Mouse (Mus musculus): ENCODE results near the gene Crlf2.
A peak's percentile ranks its signal among the peaks of the same experiment; 100 is the strongest.

Gene Crlf2

DNA sequence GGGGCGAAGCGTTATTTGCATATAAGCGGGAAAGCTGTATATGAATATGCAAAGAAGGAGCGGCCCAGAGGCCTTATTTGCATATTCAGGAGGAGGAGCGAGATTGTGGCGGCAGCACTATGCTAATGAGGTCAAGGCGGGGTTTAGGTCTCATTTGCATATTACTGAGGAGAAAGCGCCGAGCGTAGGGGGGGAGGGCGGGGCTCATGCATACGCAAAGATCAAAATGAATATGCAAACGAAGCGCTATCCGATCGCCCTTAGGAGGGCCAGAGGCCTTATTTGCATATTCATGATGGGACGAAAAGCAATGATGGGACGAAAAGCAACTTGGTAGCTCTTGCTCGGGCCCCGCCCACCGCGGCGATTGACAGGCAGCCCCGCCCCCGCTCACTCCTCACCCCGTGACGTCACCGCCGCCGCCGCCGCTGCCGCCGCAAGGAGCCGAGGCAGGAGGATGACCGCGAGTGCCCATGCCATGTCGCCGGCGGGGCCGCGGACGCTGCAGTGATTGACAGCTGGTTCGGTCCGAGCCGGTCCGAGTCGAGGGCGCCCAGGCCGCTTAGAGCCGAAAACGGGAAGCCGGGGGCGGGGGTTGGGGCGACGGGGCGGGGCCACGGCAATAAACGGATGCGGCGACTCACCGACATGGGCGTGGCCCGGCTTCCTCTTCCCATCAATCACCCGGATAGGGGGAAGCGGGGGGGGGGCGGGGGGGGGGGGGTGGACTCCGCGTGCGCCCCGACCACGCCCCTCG lies at the start of gene Crlf2:
Crlf2 (minus strand) TSS at position 590 of the 757 bp plus-strand sequence.
- ATAC-seq (ENCODE audit: insufficient number of reproducible peaks, low FRiP score, low TSS enrichment) = peak; percentile 42

DNA sequence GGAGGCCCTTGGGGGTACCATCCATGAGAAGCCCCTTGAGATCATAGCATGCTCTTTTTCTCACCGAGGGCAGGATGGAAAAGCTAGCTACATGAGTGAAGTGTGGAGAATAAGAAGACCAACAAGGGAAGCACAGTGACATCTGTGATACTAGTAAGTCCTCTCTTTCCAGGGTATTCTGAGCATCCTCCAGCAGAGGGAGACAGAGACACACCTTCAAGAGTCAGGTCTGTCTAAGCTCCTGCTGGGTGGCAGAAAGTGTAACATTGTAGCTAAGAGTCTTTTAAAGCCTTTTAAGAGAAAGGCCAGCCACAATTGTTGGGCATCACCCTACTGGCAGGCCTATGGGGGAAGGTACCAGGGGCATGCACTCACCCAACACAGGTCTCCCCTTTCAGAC lies 43.8 kb upstream of the Crlf2 start:
- no peak for ATAC-seq (ENCODE audit: insufficient number of reproducible peaks, low FRiP score, low TSS enrichment)

DNA sequence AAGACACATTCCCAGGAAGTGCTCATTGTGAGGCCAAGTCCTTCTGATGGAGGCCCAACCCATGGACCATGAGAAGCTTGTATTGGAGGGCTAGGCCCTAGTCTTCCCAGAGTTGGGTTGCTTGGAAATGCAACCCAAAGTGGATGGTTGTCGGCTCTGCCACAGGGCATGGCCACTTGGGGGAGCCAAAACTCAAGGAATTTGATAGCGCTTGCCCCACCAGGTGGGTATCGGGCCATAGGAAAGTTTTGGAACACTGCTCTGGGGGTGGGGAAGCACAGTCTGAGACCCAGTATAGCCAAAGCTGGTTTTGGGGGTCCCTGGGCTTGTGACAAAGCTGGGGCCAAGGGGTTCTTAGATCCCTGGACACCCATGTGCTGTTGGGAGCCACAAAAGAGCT lies 42.3 kb upstream of the Crlf2 start:
- ATAC-seq (ENCODE audit: insufficient number of reproducible peaks, low FRiP score, low TSS enrichment) = no peak

DNA sequence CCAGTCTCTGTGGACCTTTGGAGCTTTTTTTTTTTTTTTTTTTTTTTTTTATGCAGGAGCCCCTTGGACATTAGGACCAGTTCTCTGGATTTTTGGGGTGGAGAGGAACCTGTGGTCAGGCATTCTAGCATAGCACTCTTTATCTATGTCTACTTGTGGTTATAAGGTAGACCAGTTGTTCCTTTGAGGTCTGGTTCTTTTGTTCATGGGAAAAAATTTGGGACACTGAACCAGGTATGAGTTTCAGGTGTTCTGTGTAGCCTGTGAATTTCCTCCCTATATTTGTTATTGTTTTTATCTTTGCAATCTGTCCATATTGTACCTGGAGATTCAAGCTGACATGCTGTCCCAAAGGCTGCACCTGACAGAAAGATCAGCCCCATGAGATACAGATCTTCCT lies 40.1 kb upstream of the Crlf2 start:
- ATAC-seq (ENCODE audit: insufficient number of reproducible peaks, low FRiP score, low TSS enrichment) = no peak

DNA sequence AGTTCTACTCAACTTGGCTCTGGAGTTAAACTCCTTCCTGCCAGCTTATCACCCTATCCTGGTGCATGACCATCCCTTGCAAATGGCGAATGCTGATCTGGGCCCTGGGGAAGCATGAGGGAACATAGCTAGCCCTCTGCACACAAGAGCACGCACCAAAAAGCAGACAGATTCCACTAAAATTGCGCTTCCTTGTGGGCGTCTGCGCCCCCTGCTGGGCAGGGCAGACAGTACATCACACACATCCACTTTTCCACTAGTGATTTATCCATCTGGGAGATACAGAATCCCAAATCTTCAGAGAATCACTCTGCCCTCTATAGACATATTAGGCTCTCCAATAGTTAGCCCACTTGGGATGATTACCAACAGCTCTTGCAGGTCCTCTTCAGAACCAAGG lies 37.9 kb upstream of the Crlf2 start:
- no peak for ATAC-seq (ENCODE audit: insufficient number of reproducible peaks, low FRiP score, low TSS enrichment)

DNA sequence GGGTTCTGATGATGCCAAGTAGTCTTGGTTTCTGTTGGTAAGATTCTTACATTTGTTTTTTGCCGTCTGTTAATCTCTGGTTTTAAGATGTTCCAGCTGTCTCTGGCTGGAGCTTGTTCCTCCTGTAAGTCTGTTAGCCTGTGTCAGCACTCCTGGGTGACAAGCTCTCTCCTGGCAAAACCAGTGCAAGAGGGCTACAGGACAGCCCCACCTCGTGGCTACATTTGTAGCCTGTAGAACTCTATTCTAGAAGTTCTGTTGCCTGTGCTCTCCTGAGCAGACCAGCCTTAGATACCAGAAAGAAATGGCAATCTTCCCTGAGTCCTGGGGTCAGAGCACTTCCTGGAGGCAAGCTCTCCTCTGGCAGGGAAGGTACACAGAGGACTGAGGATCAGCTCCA lies 4.0 kb upstream of the Crlf2 start:
- no peak for ATAC-seq (ENCODE audit: insufficient number of reproducible peaks, low FRiP score, low TSS enrichment)

DNA sequence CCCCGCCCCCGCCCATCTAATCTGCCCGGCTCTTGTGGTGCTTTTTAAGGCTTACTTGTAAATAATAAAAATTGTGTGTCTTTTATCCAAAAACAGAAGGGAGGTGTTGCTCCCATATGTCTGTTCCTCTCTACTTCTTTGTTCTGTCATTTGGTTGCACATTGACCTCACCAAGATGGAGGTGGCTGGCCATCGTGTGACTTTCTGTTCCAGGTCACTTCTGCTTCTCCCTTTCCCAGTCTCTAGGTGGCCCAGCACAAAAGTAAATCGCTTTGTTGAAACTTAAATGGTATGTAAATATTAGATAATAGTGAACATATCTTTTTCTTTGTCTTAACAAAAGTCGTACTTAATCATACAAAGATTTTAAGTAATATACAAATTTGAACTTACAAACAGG lies 398 bp upstream of the Crlf2 start:
- ATAC-seq (ENCODE audit: insufficient number of reproducible peaks, low FRiP score, low TSS enrichment) = no peak

DNA sequence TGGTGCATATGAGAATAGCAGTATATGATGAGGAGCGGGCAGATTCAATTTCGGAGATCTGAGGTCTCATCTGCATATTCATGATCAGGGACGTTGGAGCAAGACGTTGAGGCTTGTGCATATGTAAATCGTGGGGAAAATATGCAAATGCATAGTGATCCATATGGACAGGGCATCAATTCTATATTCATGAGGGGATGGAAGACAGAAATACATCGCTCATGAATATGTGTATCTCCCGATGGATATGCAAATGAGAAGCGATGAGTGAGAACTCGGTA lies 730 bp downstream of the Crlf2 start:
- ATAC-seq (ENCODE audit: insufficient number of reproducible peaks, low FRiP score, low TSS enrichment) = peak; percentile 56; the same call in 1 of the 2 replicates

DNA sequence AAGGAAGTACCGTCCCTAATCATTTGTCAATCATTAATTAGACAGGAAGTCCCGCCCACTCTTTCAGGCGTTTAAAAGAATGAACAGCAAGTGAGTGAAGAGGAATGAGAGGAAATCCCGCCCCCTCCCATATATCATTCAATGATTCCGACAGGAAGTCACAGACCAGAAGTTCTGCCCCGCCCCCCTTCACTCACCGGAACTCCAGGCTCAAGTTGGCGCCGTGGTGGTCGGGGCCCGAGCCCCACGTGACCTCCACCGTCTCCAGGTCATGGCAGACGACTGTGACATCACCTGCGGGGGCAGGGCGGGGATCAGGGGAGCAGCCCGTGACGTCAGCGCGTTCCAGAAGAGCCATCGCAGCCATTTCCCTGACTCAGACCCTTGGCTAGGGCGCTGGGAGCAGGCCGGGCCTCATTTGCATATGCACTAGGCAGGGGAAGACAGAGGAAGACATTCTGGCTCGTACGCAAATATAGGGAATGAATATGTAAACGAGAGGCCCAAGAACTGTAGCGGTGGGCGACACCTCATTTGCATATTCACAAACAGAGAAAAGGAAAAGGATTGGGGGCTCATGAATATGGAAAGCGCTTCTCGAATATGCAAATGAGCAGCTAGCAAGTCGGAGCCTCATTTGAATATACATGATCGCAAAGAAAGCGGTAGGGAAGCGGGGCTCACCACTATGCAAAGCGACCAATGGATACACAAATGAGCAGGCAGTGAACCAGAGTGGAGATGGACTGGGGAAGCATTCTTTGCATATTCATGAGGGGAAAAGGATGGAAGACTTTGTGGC lies 1.3 kb downstream of the Crlf2 start:
- ATAC-seq (ENCODE audit: insufficient number of reproducible peaks, low FRiP score, low TSS enrichment) = peak; percentile 62

DNA sequence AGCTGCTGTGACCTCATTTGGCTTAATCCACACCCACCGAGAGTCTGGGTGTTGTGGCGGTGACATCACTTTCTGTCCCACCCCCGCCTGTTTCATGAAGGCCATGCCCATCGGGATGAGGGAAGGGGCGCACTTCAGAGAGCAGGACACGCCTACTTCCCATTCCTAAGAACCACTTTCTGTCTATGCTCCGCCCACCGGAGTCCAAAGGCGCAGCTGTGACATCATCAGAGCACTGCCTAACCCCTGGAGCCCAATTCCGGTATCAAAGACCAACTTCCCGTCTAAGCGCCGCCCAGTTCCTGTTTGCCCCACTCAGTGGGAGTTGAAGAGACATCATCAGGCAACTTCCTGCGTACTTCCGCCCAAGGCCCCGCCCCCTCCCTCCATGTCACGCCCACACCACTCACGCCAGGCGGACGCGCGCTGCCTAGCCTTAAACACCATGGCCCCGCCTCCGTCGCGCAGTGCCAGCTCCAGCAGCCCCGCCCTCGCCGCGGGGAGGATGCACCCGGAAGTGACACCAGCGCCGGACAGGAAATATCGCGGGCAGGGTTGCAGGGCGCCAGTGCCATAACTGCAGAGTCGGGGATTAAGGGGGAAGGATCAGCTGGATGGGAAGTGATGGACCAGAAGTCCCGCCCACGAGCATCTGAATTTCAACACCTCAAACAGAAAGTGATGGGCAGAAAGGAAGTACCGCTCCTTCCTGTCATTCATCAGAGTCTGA lies 2.0 kb downstream of the Crlf2 start:
- ATAC-seq (ENCODE audit: insufficient number of reproducible peaks, low FRiP score, low TSS enrichment) = peak; percentile 53

DNA sequence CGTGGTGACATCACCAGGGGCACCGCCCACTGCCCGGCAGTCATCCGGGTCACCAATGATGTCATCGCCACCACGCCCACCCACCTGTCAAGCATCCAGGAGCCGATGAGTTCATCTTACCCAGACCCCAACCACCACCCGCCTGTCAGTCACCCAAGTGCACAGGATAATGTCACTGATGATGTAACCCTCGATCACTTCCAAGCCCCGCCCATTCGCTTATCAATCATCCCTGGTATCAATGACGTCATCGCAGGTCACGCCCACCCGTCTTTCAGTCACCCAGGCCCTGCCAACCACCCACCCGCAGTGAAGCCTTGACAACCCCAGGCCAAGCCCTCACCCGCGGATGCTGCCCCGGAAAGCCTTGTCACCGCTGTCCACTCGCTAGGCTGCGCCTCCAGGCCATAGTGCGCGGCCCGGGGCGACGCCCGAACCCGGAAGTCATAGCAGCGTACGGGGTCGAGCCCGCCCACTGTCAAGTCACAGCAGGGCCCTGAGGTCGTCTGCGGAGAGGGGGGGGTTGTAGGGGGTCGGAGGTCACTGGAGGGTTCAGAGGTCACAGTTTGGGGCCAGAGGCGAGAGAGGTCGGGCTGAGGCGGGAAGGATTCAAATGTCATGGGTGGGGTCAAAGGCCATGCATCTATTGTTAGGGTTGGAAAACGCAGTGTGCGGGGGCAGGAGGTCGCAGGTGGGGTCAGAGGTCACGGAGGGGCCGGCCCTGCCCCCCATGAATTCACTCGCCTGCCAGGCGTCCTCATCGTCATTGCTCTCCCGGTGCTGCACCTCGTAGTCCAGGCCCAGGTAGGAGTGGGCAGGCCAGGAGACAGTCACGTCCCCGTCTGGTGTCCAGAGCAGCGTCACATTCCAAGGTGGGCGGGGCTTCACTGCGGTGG lies 2.9 kb downstream of the Crlf2 start:
- ATAC-seq (ENCODE audit: insufficient number of reproducible peaks, low FRiP score, low TSS enrichment) = no peak

DNA sequence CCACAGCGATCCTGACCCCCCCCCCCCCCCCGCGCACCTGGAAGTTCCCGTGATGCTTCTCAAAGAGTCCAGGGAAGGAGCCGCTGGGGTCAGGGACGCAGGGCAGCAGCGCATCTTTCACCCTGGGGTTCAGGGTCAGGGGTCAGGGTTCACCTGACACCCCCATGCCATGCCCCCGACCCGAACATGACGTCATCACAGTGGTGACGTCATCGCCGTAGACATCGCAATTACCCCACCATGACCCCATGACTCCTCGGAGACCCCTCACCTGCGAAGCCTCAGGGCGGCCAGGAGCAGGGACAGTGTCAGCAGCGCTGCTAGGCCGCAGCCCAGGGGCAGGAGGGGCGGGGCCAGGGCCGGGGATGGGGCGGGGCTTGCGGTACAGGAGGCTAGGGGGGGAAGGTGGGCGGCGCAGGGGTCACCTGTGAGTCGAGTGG lies 3.5 kb downstream of the Crlf2 start:
- no peak for ATAC-seq (ENCODE audit: insufficient number of reproducible peaks, low FRiP score, low TSS enrichment)

DNA sequence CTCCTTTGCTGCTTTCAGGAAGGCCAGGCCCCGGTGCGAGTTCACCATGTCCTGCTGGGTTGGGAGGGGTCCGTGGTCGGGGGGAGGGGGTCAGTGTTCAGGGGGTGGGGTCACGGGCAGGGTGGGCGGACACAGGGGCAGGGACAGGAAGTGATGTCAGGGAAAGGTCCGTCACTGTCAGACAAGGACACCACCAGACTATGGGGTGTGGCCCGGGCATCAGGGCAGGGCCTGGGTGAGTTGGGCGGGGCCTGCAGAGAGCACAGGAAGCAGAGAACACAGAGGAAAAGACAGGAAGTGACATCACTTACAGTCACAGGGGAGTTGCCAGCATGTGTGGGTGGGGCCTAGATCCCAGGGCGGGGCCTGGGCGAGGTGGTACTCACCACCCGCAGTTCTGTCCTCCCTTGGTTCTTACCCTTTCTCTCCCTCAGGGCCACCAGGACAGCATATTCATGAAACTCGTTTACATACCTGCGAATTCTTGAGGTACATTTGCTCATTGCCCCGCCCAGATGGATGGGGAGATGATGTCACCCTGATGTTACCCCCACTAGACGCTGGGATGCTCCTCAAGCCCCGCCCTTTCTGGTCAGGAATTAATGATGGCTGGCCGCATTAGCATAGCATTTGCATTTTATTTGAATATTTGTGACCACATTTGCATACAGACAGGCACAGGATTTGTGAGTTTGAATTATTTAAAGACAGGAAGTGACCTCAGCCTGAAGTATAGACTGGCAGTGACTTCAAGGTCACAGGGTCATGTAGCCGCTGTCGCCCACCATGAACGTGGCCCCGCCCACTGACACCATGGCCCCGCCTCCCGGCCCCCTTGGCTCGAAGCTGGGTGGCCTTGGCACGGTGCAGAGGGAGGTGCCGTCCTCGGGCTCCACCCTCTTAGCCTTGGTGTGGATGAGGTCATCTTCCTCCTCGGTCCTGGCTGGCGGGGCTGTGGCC lies 4.4 kb downstream of the Crlf2 start:
- no peak for ATAC-seq (ENCODE audit: insufficient number of reproducible peaks, low FRiP score, low TSS enrichment)

DNA sequence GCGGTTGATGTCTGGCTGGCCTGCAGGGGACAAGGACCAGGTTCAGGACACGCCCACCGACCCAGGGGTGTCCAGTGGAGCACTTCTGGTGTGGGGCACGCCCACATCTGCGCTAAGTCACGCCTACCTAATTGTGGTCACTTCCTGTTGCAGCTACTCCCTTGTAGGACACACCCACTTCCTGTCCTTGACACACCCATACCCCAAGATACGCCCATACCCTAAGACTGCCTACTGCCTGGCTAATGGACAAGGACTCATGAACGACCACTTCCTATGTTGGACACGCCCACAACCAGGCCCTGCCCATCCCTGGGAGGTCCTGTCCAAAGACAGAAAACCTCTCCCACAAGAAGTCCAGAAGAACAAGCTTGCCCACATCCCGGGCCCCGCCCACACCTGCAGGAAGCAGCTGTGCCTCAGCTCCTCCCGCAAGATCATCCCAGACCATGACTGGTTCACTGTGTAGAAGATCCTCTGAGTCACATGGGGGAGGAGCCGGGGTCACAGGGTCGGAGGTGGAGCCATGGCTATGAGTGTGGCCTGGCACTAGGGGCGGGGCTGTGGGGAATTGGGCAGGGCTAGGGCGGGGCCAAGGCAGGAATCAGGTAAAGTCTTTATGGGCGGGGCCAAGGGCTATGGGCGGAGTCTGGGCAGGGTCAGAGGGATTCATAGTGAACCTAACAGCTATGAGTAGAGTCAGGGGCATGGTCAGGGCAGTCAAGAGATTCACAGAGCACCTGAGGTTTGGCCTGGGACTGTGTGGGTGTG lies 5.4 kb downstream of the Crlf2 start:
- ATAC-seq (ENCODE audit: insufficient number of reproducible peaks, low FRiP score, low TSS enrichment) = no peak

DNA sequence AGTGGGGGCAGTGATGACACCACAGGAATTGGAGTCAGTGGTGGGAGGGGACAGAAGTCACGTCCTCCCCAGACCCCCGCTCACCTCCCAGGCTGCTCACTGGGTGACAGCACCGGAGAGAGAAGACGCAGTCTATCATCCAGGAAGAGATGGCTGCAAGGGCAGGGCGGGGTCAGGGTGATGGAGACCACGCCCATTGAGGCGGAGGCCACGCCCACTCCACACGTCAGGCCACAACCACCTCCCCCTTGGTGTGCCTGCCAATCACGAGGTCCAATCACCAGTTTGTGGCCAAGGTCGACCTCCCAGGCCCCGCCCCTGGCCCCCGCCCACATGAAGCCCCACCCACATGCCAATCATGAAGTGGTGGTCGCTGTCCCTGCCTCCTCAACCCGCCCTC lies 6.3 kb downstream of the Crlf2 start:
- no peak for ATAC-seq (ENCODE audit: insufficient number of reproducible peaks, low FRiP score, low TSS enrichment)

DNA sequence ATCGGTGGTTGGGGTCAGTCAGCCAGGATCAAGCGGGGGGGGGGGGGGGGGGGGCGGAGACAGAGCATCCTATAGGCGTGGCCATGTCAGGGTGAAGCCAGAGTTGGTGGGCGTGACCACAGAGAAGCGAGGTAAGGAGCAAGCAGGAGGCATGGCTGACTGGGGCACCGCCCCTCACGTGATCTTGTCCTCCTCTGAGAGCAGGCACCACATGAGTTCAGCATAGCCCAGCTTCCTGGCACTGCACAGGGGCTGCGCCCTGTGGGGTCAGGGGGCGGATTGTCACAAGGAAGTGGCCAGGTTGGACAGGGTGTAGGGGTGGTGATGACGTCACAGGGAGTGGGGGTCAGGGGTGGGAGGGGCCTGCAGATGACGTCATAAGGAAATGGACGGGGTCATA lies 6.7 kb downstream of the Crlf2 start:
- no peak for ATAC-seq (ENCODE audit: insufficient number of reproducible peaks, low FRiP score, low TSS enrichment)

DNA sequence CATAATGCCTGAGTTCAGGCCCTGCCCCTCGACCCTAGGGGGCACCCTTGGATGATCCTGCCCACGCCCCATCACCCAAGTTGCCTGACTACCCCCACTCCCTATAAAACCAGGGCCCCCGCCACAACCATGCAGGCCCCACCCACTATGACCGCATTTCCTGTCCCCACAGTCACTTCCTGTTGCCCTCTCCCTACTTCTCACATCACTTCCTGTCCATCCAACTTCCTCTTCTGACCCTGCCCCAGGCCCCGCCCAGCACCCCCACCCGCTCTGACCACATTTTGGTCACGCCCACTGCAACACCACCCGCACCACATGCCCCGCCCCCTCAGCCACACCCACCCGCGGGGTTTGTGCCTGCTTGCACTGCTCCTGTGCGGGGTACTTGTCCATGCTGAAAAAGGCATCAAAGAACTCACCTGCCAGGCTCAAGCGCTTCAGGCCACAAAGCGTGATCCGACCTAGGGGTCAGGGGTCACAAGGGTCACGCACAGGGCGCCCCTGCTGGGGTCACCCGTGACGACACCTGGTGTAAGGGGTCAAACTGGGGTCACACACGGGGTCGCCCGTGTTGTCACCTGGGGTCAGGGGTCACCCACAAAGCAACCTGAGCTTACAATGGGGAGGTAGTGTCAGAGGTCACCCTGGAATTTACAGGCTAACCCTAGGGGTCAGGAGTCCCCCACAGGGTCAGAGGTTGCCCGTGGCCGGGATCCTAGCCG lies 7.6 kb downstream of the Crlf2 start:
- no peak for ATAC-seq (ENCODE audit: insufficient number of reproducible peaks, low FRiP score, low TSS enrichment)
